Mouse (Mus musculus): Measurements from ENCODE around the gene Hrc. TPM values are rescaled to one million over a fixed set of nuclear protein-coding genes. Genes with fewer than 3 reads are reported as not detected.

Gene Hrc
- polyA plus RNA-seq, 1 experiment from 2014 or later, result 6.5 TPM

DNA sequence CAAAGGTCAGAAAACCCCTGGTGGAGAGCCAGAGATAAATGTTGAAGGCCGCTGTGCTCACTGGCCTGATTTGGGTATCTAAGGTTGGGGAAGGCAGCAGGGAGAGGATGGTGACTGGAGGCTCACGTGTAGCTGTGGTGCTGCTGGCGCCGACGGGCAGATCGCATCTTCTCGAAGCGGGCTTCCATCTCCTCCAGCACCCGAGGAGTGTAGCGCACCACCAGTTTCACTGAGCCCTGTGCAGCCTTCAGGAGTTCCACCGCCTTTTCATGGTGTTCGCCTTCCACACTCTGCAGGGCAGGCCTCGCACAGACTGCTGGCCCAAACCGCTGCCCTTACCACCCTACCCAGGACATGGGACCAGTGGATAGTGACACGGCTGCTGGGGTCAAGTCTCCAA, 33.1 kb downstream of the Hrc start:
- Histone ChIP-seq H3K4me2 (peak overlapping the region; percentile 95; the same call in 1 of the 2 replicates), H3K4me3 (peak overlapping the region; percentile 58; the same call in 1 of the 2 replicates), H3K27ac (no peak overlapping the region), H3K36me3 (peaks cover 9% of the 10 kb centered on the region; the same call in 1 of the 2 replicates), H3K9me3 (no peaks in the 10 kb centered on the region), H3K27me3 (peaks cover 50% of the 10 kb centered on the region), H3K9ac (no peak overlapping the region), H3K4me1 (peaks cover 33% of the 10 kb centered on the region)
- no peak for ATAC-seq (ENCODE audit: insufficient number of reproducible peaks, low FRiP score, low TSS enrichment, low read depth)
- 84% methylated on average over 15 of the region's 15 CpGs for WGBS

DNA sequence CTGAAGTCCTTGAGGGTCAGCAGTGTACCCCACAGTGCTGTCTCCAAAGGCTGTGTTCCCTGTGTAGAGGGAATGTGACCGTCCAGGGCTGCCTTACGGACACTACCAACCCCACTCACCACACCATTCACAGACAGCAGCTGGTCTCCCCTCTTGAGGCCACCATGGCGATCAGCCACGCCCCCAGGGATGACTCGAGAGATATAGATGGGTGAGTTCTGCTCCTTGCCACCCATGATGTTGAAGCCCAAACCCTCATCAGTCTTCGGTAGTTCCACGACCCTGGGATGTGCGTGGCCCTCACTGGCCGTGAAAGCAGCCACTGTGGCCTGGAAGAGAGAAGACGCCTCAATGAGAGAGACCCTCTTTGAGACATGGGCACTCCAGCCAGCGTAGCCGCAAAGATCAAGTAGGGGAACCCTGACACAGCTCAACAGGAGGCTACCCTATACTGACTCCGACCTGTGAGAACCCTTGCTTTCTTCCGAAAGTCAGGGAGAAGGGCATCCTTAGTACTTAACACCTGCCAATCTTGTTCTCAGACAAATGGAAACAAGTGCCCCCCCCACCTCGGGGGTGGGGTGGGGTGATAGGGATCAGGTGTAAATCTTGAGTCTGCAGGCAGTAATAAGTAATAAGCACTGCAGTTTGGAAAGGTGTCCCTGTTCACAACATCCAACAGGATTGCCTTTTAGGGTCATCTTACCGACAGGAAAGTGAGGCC, 34.1 kb downstream of the Hrc start:
- 74% methylated on average over 16 of the region's 16 CpGs for WGBS
- Histone ChIP-seq H3K4me2 (peak overlapping the region; percentile 88; the same call in 1 of the 2 replicates), H3K27ac (no peak overlapping the region), H3K36me3 (peaks cover 19% of the 10 kb centered on the region; the same call in 1 of the 2 replicates), H3K4me3 (peak overlapping the region; percentile 57), H3K27me3 (peaks cover 41% of the 10 kb centered on the region), H3K9me3 (no peaks in the 10 kb centered on the region), H3K4me1 (peaks cover 33% of the 10 kb centered on the region), H3K9ac (no peak overlapping the region)
- ATAC-seq (ENCODE audit: insufficient number of reproducible peaks, low FRiP score, low TSS enrichment, low read depth), result no peak

DNA sequence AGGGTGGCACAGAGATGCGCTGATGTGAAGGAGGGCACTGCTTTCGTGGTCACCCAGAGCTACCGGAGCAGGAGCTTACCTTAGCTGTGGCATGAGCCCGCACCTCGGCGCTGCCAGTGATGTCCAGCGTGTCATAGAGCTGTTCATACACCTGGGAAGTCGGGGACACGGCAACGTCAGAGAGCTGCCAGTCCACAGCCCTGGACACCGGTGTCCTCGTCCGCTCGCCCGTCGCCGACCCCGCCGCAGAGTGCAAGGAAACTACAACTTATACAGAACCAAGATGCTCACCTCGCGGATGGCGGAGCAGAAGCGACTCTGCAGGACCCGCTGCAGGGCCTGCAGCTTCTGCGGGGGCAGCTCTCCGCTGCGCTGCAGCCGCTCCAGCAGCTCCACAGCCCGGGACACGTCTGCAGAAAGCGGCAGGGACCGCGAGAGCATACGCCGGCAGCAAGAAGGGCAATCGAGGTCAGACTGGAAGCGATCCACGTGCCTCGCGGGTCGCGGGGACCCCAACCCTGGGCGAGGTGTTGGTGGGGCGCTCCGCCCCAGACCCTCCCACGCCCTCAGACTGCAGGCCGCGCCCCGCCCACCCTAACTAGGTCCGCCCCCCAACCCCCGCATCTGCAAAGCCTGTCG, 34.9 kb downstream of the Hrc start:
- H3K27me3 ChIP-seq, result peaks cover 35% of the 10 kb centered on the region
- peak; percentile 2; the same call in 1 of the 2 replicates for ATAC-seq (ENCODE audit: insufficient number of reproducible peaks, low FRiP score, low TSS enrichment, low read depth)
- peak overlapping the region; percentile 27 for H3K9ac ChIP-seq
- H3K9me3 ChIP-seq, result no peaks in the 10 kb centered on the region
- 8% methylated on average over 51 of the region's 52 CpGs for WGBS
- peaks cover 24% of the 10 kb centered on the region for H3K36me3 ChIP-seq
- peak overlapping the region; percentile 88 for H3K4me2 ChIP-seq
- no peak overlapping the region for H3K27ac ChIP-seq
- peak overlapping the region; percentile 57 for H3K4me3 ChIP-seq
- peaks cover 33% of the 10 kb centered on the region for H3K4me1 ChIP-seq

DNA sequence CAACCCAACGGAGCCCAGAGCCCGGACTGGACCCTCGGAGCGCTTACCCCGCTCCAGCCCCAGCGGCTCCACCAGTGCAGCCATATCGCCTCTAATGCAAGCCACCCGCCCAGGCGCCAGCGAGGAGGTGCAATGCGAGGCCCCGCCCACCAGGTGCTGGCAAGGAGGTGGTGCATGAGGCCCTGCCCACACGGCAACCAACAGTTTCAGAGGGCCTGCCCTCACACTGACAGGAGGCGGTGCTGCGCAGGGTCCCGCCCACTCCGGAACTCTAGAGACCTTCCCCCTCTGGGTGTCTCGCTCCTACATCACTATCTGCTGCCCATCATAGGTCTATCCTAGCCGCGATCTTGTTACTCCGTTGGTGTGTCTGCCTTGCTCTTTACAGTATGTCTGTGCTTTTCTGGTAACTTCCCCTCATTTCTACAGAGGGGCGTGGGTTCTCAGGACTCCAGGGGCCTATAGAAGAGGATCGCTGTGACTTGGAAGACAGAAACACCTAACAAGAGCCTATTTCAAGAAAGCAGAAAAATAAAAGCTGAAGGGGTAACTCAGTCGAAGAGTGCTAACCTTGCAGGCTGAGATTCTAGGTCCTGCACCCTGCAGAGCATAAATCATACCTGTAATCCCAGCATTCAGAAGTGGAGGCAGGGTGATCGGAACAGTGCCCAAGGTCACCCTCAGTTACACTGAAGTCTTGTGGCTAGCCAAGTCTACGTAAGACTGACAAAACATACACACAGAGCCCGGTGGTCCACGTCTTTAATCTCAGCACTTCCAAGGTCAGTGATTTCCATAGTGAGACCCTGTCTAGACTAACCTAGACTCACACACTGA, 35.6 kb downstream of the Hrc start, which contains the start of gene Lin7b:
Gene Lin7b, minus strand, starts transcription at position 109 of the 837 bp plus-strand sequence.
- H3K9ac ChIP-seq, result peak within 1 kb of the TSS; percentile 27
- 12% methylated on average over 28 of the region's 28 CpGs for WGBS
- H3K27ac ChIP-seq, result no peak within 1 kb of the TSS
- ATAC-seq (ENCODE audit: insufficient number of reproducible peaks, low FRiP score, low TSS enrichment, low read depth), result peak; percentile 64
- peak within 1 kb of the TSS; percentile 88 for H3K4me2 ChIP-seq
- peaks cover 29% of the 10 kb centered on the region for H3K27me3 ChIP-seq
- H3K36me3 ChIP-seq, result peaks cover 30% of the 10 kb centered on the region
- no peaks in the 10 kb centered on the region for H3K9me3 ChIP-seq
- peak within 1 kb of the TSS; percentile 57 for H3K4me3 ChIP-seq
- peaks cover 31% of the 10 kb centered on the region for H3K4me1 ChIP-seq

DNA sequence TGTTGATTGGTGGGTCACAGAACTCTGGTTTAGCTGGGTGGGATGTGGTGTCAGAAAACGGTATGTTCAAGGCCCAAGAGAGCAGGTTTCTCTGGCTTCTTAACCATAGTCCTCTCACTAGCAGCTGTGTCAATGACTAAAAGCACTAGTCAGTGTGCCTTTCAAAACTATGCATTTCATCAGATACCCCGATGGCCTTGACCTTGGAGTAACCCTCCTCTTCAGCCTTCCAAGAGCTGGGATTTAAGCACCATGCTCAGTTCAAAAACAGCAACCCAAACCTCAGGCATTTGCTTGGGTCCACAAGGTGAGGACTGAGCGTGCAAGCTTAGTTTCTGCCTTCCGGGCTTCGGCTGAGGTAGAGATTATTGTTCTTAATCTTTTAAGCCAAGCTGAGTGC, 37.3 kb downstream of the Hrc start:
- peaks cover 26% of the 10 kb centered on the region for H3K27me3 ChIP-seq
- H3K9ac ChIP-seq, result no peak overlapping the region
- WGBS, result 81% methylated on average over 5 of the region's 5 CpGs
- H3K4me3 ChIP-seq, result no peak overlapping the region
- no peak overlapping the region for H3K27ac ChIP-seq
- peaks cover 47% of the 10 kb centered on the region for H3K36me3 ChIP-seq
- no peak for ATAC-seq (ENCODE audit: insufficient number of reproducible peaks, low FRiP score, low TSS enrichment, low read depth)
- peaks cover 21% of the 10 kb centered on the region for H3K4me1 ChIP-seq
- no peak overlapping the region for H3K4me2 ChIP-seq
- H3K9me3 ChIP-seq, result no peaks in the 10 kb centered on the region

DNA sequence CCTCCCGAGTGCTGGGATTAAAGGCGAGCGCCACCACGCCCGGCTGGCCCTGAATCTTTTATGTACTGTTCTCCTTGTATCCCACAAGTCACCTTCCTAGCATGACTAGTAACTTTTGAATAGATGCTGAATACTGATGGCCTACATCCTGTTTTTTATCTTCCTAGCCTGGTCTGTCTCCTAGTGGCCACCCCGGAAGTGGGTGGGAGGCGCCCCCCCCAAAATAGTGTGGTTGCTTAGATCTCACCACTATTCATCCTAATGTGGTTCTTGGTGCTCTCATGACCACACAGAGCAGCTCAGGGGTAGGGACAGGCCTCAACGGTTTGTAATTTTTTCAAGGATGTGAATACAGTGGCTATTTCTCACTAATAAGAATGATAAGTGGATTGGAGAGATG, 39.5 kb downstream of the Hrc start:
- H3K4me2 ChIP-seq, result no peak overlapping the region
- no peak overlapping the region for H3K27ac ChIP-seq
- H3K9me3 ChIP-seq, result no peaks in the 10 kb centered on the region
- H3K36me3 ChIP-seq, result peaks cover 69% of the 10 kb centered on the region
- WGBS, result 93% methylated on average over 8 of the region's 8 CpGs
- no peak for ATAC-seq (ENCODE audit: insufficient number of reproducible peaks, low FRiP score, low TSS enrichment, low read depth)
- peaks cover 8% of the 10 kb centered on the region for H3K27me3 ChIP-seq
- peaks cover 12% of the 10 kb centered on the region for H3K4me1 ChIP-seq
- no peak overlapping the region for H3K4me3 ChIP-seq
- no peak overlapping the region for H3K9ac ChIP-seq

DNA sequence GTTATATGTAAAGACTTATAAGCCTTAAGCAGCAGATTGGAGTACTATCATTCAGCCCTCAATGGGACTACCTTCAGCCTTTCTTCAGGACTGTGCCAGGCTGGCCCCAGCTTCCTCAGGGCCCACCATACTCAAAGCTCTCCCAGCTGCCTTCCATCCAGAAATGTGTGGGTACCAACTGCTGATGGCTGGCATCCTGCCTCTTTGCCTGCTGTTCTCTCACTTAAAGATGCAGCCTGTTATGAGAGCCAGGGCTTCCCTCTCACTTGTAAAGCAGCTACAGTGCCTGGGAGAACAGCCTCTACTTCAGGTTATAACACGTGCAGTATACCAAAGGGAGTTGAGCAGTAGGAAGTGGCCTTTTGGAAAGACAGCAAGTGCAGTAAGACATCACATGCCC, 41.0 kb downstream of the Hrc start:
- Histone ChIP-seq H3K27ac (no peak overlapping the region), H3K27me3 (no peaks in the 10 kb centered on the region), H3K4me2 (no peak overlapping the region), H3K9ac (no peak overlapping the region), H3K4me1 (no peaks in the 10 kb centered on the region), H3K36me3 (peaks cover 83% of the 10 kb centered on the region), H3K9me3 (no peaks in the 10 kb centered on the region), H3K4me3 (no peak overlapping the region)
- WGBS, result 80% methylated on average over 1 of the region's 1 CpGs
- ATAC-seq (ENCODE audit: insufficient number of reproducible peaks, low FRiP score, low TSS enrichment, low read depth), result no peak

DNA sequence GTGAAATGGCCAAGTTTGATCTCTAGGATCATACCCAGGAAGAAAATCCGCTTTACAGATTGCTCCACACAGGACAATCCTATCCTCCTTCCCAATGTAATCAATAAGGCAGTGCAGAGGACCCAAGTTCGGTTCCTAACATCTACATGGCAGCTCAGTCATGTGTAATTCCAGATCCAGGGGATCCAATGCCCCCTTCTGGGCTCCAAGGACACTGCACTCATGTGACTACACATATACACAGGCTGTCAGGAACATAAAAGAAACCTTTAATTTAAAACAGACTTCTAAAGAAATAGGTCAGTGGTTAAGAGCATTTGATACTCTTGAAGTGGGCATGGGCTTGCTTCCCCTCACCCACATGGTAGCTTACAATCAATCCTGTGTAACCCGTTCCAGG, 51.0 kb downstream of the Hrc start:
- H3K4me3 ChIP-seq, result no peak overlapping the region
- no peak for ATAC-seq (ENCODE audit: insufficient number of reproducible peaks, low FRiP score, low TSS enrichment, low read depth)
- H3K4me1 ChIP-seq, result no peaks in the 10 kb centered on the region
- H3K27ac ChIP-seq, result no peak overlapping the region
- WGBS, result 75% methylated on average over 3 of the region's 3 CpGs
- no peaks in the 10 kb centered on the region for H3K27me3 ChIP-seq
- H3K4me2 ChIP-seq, result no peak overlapping the region
- H3K36me3 ChIP-seq, result peaks cover 96% of the 10 kb centered on the region
- no peak overlapping the region for H3K9ac ChIP-seq
- H3K9me3 ChIP-seq, result no peaks in the 10 kb centered on the region

Other genes starting within 250 kb of the Hrc start
- gene Rcn3, start 243.1 kb upstream of the Hrc start, polyA plus RNA-seq (2015; fragmentation: Nextera tagmentation; extraction: Ambion mirVana), result 653 and 714 TPM in 2 replicates
- gene Fcgrt, start 231.4 kb upstream of the Hrc start, polyA plus RNA-seq (2015; fragmentation: Nextera tagmentation; extraction: Ambion mirVana), result 99.7 and 121 TPM in 2 replicates
- 1,215 and 1,484 TPM in 2 replicates for gene Rps11, start 210.9 kb upstream of the Hrc start, polyA plus RNA-seq (2015; fragmentation: Nextera tagmentation; extraction: Ambion mirVana)
- gene Rpl13a, start 206.5 kb upstream of the Hrc start, polyA plus RNA-seq (2015; fragmentation: Nextera tagmentation; extraction: Ambion mirVana), result 1,220 and 1,390 TPM in 2 replicates
- gene Gm45713, start 199.1 kb upstream of the Hrc start, polyA plus RNA-seq (2015; fragmentation: Nextera tagmentation; extraction: Ambion mirVana), result 0.65 TPM in 1 of 2 replicates, not detected in the other
- gene Flt3l, start 198.9 kb upstream of the Hrc start, polyA plus RNA-seq (2015; fragmentation: Nextera tagmentation; extraction: Ambion mirVana), result 2.1 and 2.7 TPM in 2 replicates
- gene Pih1d1, start 181.0 kb upstream of the Hrc start, polyA plus RNA-seq (2015; fragmentation: Nextera tagmentation; extraction: Ambion mirVana), result 76.3 and 84.6 TPM in 2 replicates
- gene Aldh16a1, start 180.7 kb upstream of the Hrc start, polyA plus RNA-seq (2015; fragmentation: Nextera tagmentation; extraction: Ambion mirVana), result 44.1 and 49.1 TPM in 2 replicates
- gene Slc17a7, start 171.3 kb upstream of the Hrc start, polyA plus RNA-seq (2015; fragmentation: Nextera tagmentation; extraction: Ambion mirVana), result 0.12 and 0.24 TPM in 2 replicates
- not detected in 2 replicates for gene Gfy, start 155.7 kb upstream of the Hrc start, polyA plus RNA-seq (2015; fragmentation: Nextera tagmentation; extraction: Ambion mirVana)
- not detected in 2 replicates for gene Pth2, start 154.3 kb upstream of the Hrc start, polyA plus RNA-seq (2015; fragmentation: Nextera tagmentation; extraction: Ambion mirVana)
- 1.2 and 2.7 TPM in 2 replicates for gene Ccdc155, start 130.4 kb upstream of the Hrc start, polyA plus RNA-seq (2015; fragmentation: Nextera tagmentation; extraction: Ambion mirVana)
- gene Dkkl1, start 123.1 kb upstream of the Hrc start, polyA plus RNA-seq (2015; fragmentation: Nextera tagmentation; extraction: Ambion mirVana), result 51.2 and 64.5 TPM in 2 replicates
- gene Tead2, start 119.5 kb upstream of the Hrc start, polyA plus RNA-seq (2015; fragmentation: Nextera tagmentation; extraction: Ambion mirVana), result 131 and 134 TPM in 2 replicates
- 3.8 and 5.1 TPM in 2 replicates for gene Cd37, start 96.2 kb upstream of the Hrc start, polyA plus RNA-seq (2015; fragmentation: Nextera tagmentation; extraction: Ambion mirVana)
- gene Slc6a16, start 94.2 kb upstream of the Hrc start, polyA plus RNA-seq (2015; fragmentation: Nextera tagmentation; extraction: Ambion mirVana), result 0.09 TPM in 1 of 2 replicates, not detected in the other
- gene Slc6a21, start 57.8 kb upstream of the Hrc start, polyA plus RNA-seq (2015; fragmentation: Nextera tagmentation; extraction: Ambion mirVana), result not detected in 2 replicates
- 22.0 and 22.6 TPM in 2 replicates for gene Trpm4, start 1.5 kb upstream of the Hrc start, polyA plus RNA-seq (2015; fragmentation: Nextera tagmentation; extraction: Ambion mirVana)
- gene Ppfia3, start 31.7 kb downstream of the Hrc start, polyA plus RNA-seq (2015; fragmentation: Nextera tagmentation; extraction: Ambion mirVana), result 7.8 and 9.1 TPM in 2 replicates
- gene Lin7b, start 35.3 kb downstream of the Hrc start, polyA plus RNA-seq (2015; fragmentation: Nextera tagmentation; extraction: Ambion mirVana), result 2.3 and 2.5 TPM in 2 replicates
- 199 and 204 TPM in 2 replicates for gene Snrnp70, start 60.5 kb downstream of the Hrc start, polyA plus RNA-seq (2015; fragmentation: Nextera tagmentation; extraction: Ambion mirVana)
- 0.10 and 0.12 TPM in 2 replicates for gene Kcna7, start 70.4 kb downstream of the Hrc start, polyA plus RNA-seq (2015; fragmentation: Nextera tagmentation; extraction: Ambion mirVana)
- gene Ntf5, start 78.4 kb downstream of the Hrc start, polyA plus RNA-seq (2015; fragmentation: Nextera tagmentation; extraction: Ambion mirVana), result 1.9 and 3.0 TPM in 2 replicates
- not detected in 2 replicates for gene Lhb, start 85.5 kb downstream of the Hrc start, polyA plus RNA-seq (2015; fragmentation: Nextera tagmentation; extraction: Ambion mirVana)
- gene Gys1, start 99.6 kb downstream of the Hrc start, polyA plus RNA-seq (2015; fragmentation: Nextera tagmentation; extraction: Ambion mirVana), result 39.0 and 43.5 TPM in 2 replicates
- gene Ruvbl2, start 102.8 kb downstream of the Hrc start, polyA plus RNA-seq (2015; fragmentation: Nextera tagmentation; extraction: Ambion mirVana), result 122 and 125 TPM in 2 replicates
- 4,640 and 4,716 TPM in 2 replicates for gene Ftl1, start 124.6 kb downstream of the Hrc start, polyA plus RNA-seq (2015; fragmentation: Nextera tagmentation; extraction: Ambion mirVana)
- 145 and 146 TPM in 2 replicates for gene Bax, start 131.6 kb downstream of the Hrc start, polyA plus RNA-seq (2015; fragmentation: Nextera tagmentation; extraction: Ambion mirVana)
- gene Tulp2, start 146.6 kb downstream of the Hrc start, polyA plus RNA-seq (2015; fragmentation: Nextera tagmentation; extraction: Ambion mirVana), result 0.61 and 1.0 TPM in 2 replicates
- gene Gm45808, start 151.5 kb downstream of the Hrc start, polyA plus RNA-seq (2015; fragmentation: Nextera tagmentation; extraction: Ambion mirVana), result not detected in 2 replicates
- gene Dhdh, start 153.5 kb downstream of the Hrc start, polyA plus RNA-seq (2015; fragmentation: Nextera tagmentation; extraction: Ambion mirVana), result 3.1 and 3.3 TPM in 2 replicates
- gene Nucb1, start 175.1 kb downstream of the Hrc start, polyA plus RNA-seq (2015; fragmentation: Nextera tagmentation; extraction: Ambion mirVana), result 279 and 295 TPM in 2 replicates
- gene Ppp1r15a, start 191.0 kb downstream of the Hrc start, polyA plus RNA-seq (2015; fragmentation: Nextera tagmentation; extraction: Ambion mirVana), result 22.3 and 26.1 TPM in 2 replicates
- 5.7 and 6.8 TPM in 2 replicates for gene Plekha4, start 191.0 kb downstream of the Hrc start, polyA plus RNA-seq (2015; fragmentation: Nextera tagmentation; extraction: Ambion mirVana)
- 0.74 and 1.1 TPM in 2 replicates for gene Hsd17b14, start 219.6 kb downstream of the Hrc start, polyA plus RNA-seq (2015; fragmentation: Nextera tagmentation; extraction: Ambion mirVana)
- gene Bcat2, start 234.9 kb downstream of the Hrc start, polyA plus RNA-seq (2015; fragmentation: Nextera tagmentation; extraction: Ambion mirVana), result 63.4 and 64.4 TPM in 2 replicates

Measured in limb, embryonic 15.5 days (tissue).